Mouse (Mus musculus) mature B cell (primary cell): ENCODE results near the gene A730046J19Rik.

Experiments used
- in situ Hi-C: fragments of 300-500 bp; cut with MboI; formaldehyde crosslinking; loops from 2 replicates; pipeline ENCODE4 v1.14.3; 2019

A730046J19Rik gene

GRCm38 (mm10) chrX:144153523-144153922 is at the start of gene A730046J19Rik:
TSS of gene A730046J19Rik (plus strand) at chrX:144153695.
- in situ Hi-C loops = no loop called here

GRCm38 (mm10) chrX:144104619-144105416 is 48.7 kb upstream of the A730046J19Rik start:
- in situ Hi-C loops = no loop called here

GRCm38 (mm10) chrX:144136281-144136680 is 17.2 kb upstream of the A730046J19Rik start:
- in situ Hi-C loops = no loop called here

GRCm38 (mm10) chrX:144149987-144150386 is 3.5 kb upstream of the A730046J19Rik start:
- in situ Hi-C loops = no loop called here

- in situ Hi-C loops = no loop called here
Observed at GRCm38 (mm10) chrX:144154111-144154510, 616 bp downstream of the A730046J19Rik start.

GRCm38 (mm10) chrX:144162936-144163335 is 9.4 kb downstream of the A730046J19Rik start:
- in situ Hi-C loops = no loop called here
